Mouse (Mus musculus): Measurements from ENCODE around the gene Gm12184.

DNA sequence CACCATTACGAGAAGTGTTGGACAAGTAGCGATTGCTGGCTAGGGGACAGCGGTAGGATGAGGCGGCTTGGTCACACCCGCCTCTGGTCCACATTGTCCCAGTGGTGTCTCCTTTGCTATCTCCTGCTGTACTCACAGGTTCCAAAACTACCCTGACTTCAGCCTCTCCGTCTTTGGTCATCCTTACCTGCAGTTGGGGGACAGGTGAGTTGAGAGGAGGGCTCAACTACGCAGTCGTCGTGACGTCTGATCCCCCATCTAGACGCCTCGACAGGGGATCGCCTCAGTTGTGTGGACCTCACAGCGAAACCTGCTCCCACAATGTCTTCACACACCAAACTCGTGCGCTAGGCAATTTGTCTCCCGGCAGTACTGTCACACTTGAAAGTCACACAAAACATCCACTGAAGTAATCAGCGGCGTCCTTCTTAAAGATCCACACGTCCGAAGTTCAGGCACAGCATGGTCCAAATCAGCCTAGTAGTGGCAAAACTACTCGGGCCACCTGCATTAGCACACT lies 2.1 kb downstream of the Gm12184 start:
- TF ChIP-seq CTCF (IDR thresholded peaks at IDR 0.05; ENCODE audit: low read depth, low read length) (no peak), POLR2AphosphoS5 (IDR thresholded peaks at IDR 0.05; ENCODE audit: insufficient replicate concordance, low read depth, low read length) (no peak), GATA2 (IDR thresholded peaks at IDR 0.05; ENCODE audit: borderline replicate concordance, low read depth, low read length) (no peak), GATA1 (IDR thresholded peaks at IDR 0.05; ENCODE audit: borderline replicate concordance, low read length) (no peak)
